Mouse (Mus musculus) liver, adult 2 months (tissue): ENCODE measurements around the gene Mok. TPM values are rescaled to one million over a fixed set of nuclear protein-coding genes. Genes with fewer than 3 reads are reported as not detected.

Source experiments
- DNase-seq: peaks from one replicate; pipeline ENCODE4 v3.0.0-alpha.2; 2011; ENCODE audit warnings: low read depth, low spot score; ENCODE audit errors: extremely low read depth
- H3K27ac ChIP-seq: fragments of 200-500 bp; replicated peaks from 2 replicates; pipeline ENCODE4 v1.5.1; 2012; ENCODE audit warnings: low read depth, mild to moderate bottlenecking, control low read depth, inconsistent platforms, low read length; ENCODE audit not compliant: insufficient read depth
- H3K27me3 ChIP-seq: fragments of 200-500 bp; 2 replicates; pipeline ENCODE4 v1.6.1; 2012; ENCODE audit warnings: mild to moderate bottlenecking, moderate library complexity, low read length, inconsistent platforms; ENCODE audit not compliant: control insufficient read depth, insufficient read depth
- H3K36me3 ChIP-seq: fragments of 200-500 bp; 2 replicates; pipeline ENCODE4 v1.6.1; 2012; ENCODE audit warnings: low read length, inconsistent platforms; ENCODE audit not compliant: control insufficient read depth, insufficient read depth
- H3K4me1 ChIP-seq: fragments of 200-500 bp; 2 replicates; pipeline ENCODE4 v1.6.1; 2011; ENCODE audit warnings: low read length; ENCODE audit not compliant: control insufficient read depth, insufficient read depth
- H3K4me3 ChIP-seq: fragments of 200-500 bp; 2 replicates; pipeline ENCODE4 v1.5.1; 2011; ENCODE audit warnings: low read depth, mild to moderate bottlenecking, control low read depth, low read length, moderate library complexity; ENCODE audit not compliant: insufficient read depth
- H3K79me2 ChIP-seq: fragments of 200-500 bp; 2 replicates; pipeline ENCODE4 v1.6.1; 2012; ENCODE audit warnings: inconsistent platforms, mild to moderate bottlenecking, low read length, moderate library complexity; ENCODE audit not compliant: control insufficient read depth, insufficient read depth
- H3K9ac ChIP-seq: fragments of 200-500 bp; 2 replicates; pipeline ENCODE4 v1.6.1; 2012; ENCODE audit warnings: low read depth, mild to moderate bottlenecking, control low read depth, inconsistent platforms, low read length
- CTCF ChIP-seq: fragments of 200-500 bp; IDR thresholded peaks from 2 replicates; pipeline ENCODE4 v1.5.1; 2011; ENCODE audit warnings: low read depth, low read length, control low read depth
- POLR2A ChIP-seq: fragments of 200-500 bp; IDR thresholded peaks from 2 replicates; pipeline ENCODE4 v1.6.1; 2011; ENCODE audit warnings: low read length, control low read depth; ENCODE audit not compliant: insufficient read depth; ENCODE audit errors: extremely low read depth
- WGBS: fragments of 180-500 bp; shearing (Covaris S2); methylation state at CpG from one replicate; pipeline ENCODE4 v1.1.7; 2018; 5-methylcytosine and 5-hydroxymethylcytosine counted together
- polyA plus RNA-seq: library from polyadenylated mRNA; depleted of rRNA; stranded (reverse); fragments of >200 nt; gene quantifications from 2 replicates; pipeline ENCODE4 v1.2.3, GENCODE M21; 2012
- total RNA-seq: library from RNA; depleted of rRNA; stranded (reverse); fragments of >200 nt; gene quantifications from 2 replicates; pipeline ENCODE4 v1.2.3, GENCODE M21; 2014

Mok gene
- total and polyA plus RNA-seq, 2 experiments: 0.18 TPM; not detected in 1

DNA sequence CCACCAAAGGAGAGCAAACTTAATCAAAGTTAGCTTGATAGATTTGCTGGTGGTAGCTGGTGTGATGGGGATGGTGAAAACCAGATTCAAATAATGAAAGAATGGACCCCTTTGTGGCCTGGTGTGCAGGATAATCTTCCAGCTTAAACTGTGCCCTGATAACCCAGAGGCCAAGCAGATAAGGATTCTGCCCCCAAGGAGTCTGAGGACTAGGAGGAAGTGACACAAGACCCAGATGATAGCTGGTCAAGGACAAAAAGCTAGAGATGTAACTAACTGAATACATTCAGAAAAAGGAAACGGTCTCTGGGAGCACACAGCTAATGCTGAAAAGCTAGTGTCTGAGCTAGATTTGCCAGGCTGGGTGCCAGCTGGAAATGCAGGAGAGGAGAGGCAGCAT lies 11.2 kb upstream of the Mok start:
- Histone ChIP-seq H3K4me3 (no peak overlapping the region), H3K36me3 (peaks cover 8% of the 10 kb centered on the region), H3K9ac (no peak overlapping the region), H3K4me1 (peaks cover 10% of the 10 kb centered on the region; the same call in 1 of the 2 replicates), H3K79me2 (peaks cover 19% of the 10 kb centered on the region; the same call in 1 of the 2 replicates), H3K27me3 (no peaks in the 10 kb centered on the region), H3K27ac (no peak overlapping the region)
- TF ChIP-seq CTCF (no peak), POLR2A (no peak)
- no peak for DNase-seq
- WGBS: 80% methylated on average over 1 of the region's 1 CpGs

GRCm38 (mm10) chr12:110851414-110851813 lies 10.7 kb upstream of the Mok start:
- WGBS: 62% methylated on average over 12 of the region's 12 CpGs
- peaks cover 10% of the 10 kb centered on the region; the same call in 1 of the 2 replicates for H3K4me1 ChIP-seq

GRCm38 (mm10) chr12:110850929-110851256 lies 10.2 kb upstream of the Mok start:
- H3K36me3 ChIP-seq: peaks cover 6% of the 10 kb centered on the region; the same call in 1 of the 2 replicates
- TF ChIP-seq CTCF: no peak
- no peak for TF ChIP-seq POLR2A
- H3K27me3 ChIP-seq: no peaks in the 10 kb centered on the region
- peaks cover 10% of the 10 kb centered on the region; the same call in 1 of the 2 replicates for H3K4me1 ChIP-seq
- 6% methylated on average over 9 of the region's 9 CpGs for WGBS
- H3K27ac ChIP-seq: peak overlapping the region; percentile 93
- DNase-seq: no peak
- H3K79me2 ChIP-seq: peaks cover 17% of the 10 kb centered on the region; the same call in 1 of the 2 replicates
- peak overlapping the region; percentile 94 for H3K4me3 ChIP-seq
- H3K9ac ChIP-seq: peak overlapping the region; percentile 96

More at GRCm38 (mm10) chr12:110851414-110851813, 10.7 kb upstream of the Mok start:
- peaks cover 19% of the 10 kb centered on the region; the same call in 1 of the 2 replicates for H3K79me2 ChIP-seq
- no peak for DNase-seq
- H3K9ac ChIP-seq: 0 out of 2 replicates have a peak overlapping the region, but pooled peaks have one; percentile 96
- TF ChIP-seq POLR2A (no peak), CTCF (no peak)
- H3K36me3 ChIP-seq: peaks cover 8% of the 10 kb centered on the region
- H3K27ac ChIP-seq: no peak overlapping the region
- H3K27me3 ChIP-seq: no peaks in the 10 kb centered on the region
- H3K4me3 ChIP-seq: no peak overlapping the region

DNA sequence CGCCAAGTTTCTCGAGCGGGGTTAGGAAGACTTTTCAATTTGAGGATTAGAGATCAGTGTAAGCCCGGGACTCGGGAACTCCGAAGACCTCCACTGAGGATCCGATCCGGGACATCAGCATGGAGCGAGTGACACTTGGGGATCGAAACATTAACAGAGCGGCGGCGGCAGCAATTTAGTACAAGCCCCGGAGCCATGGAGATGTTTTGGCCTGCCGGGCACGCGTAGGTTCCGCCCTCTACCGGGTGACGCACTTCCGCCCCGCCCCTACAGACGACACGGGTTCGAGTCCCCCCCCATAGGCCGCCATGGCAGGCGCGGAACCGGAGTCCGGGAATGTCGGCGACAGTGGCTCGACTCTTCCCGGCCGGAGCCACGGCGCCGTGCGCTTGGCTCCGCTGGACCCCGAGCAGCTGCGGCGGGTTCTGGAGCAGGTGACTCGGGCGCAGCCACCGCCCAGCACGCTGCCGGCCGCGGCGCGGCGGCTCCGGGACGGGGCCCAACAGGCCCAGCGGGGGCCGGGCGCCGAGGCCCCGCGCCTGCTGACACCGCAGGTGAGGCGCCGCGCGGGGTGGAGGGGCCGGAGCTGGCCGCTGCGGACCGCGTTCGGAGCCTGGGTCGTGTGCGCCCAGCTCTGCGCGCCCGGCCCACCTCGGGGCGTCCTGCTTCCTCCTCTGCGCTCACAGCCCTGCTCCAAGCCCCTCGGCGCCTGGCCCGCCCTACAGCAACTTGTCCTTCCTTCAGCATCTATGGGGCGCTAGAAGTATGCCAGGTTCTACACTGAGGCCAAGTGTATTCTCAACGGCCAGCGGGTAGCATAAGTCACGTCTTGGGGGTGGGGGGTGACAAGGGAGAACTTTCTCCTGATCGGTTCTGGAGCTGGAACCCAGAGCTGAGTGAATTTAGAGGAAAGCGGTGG lies 9.5 kb upstream of the Mok start, which contains the start of gene Zfp839:
Gene Zfp839, plus strand, starts transcription at position 244 of the 919 bp plus-strand sequence.
- no peak for TF ChIP-seq CTCF
- no peak for TF ChIP-seq POLR2A
- Histone ChIP-seq H3K4me1 (peaks cover 10% of the 10 kb centered on the region; the same call in 1 of the 2 replicates), H3K79me2 (peaks cover 11% of the 10 kb centered on the region; the same call in 1 of the 2 replicates), H3K4me3 (peak within 1 kb of the TSS; percentile 94), H3K9ac (peak within 1 kb of the TSS; percentile 96), H3K36me3 (no peaks in the 10 kb centered on the region; the same call in 1 of the 2 replicates), H3K27me3 (no peaks in the 10 kb centered on the region), H3K27ac (peak within 1 kb of the TSS; percentile 93)
- DNase-seq: peak; percentile 68
- under 1% methylated on average over 84 of the region's 89 CpGs for WGBS

- Histone ChIP-seq H3K36me3 (no peaks in the 10 kb centered on the region), H3K9ac (no peak overlapping the region), H3K27me3 (no peaks in the 10 kb centered on the region), H3K79me2 (peaks cover 2% of the 10 kb centered on the region; the same call in 1 of the 2 replicates), H3K27ac (no peak overlapping the region), H3K4me1 (peaks cover 7% of the 10 kb centered on the region), H3K4me3 (no peak overlapping the region)
- no peak for DNase-seq
- 87% methylated on average over 6 of the region's 6 CpGs for WGBS
- TF ChIP-seq POLR2A (no peak), CTCF (no peak)
Observed at GRCm38 (mm10) chr12:110846191-110846765, 5.5 kb upstream of the Mok start.
